Mouse (Mus musculus) heart, adult 2 months (tissue): Measurements from ENCODE around the gene Rbm8a2. TPM values are rescaled to one million over a fixed set of nuclear protein-coding genes. Genes with fewer than 3 reads are reported as not detected.
"Not testable (repeated sequence)": the region's sequence is repeated elsewhere in the genome, so short reads cannot be mapped to it uniquely, and the experiment has no call there.

Experiments
- DNase-seq, 2 experiments: peaks; one replicate each; pipeline ENCODE4 v3.0.0; 2021
- H3K27ac ChIP-seq: fragments of 200-600 bp; 2 replicates; pipeline ENCODE4 v1.8.1; 2022
- H3K27me3 ChIP-seq: fragments of 200-500 bp; 2 replicates; pipeline ENCODE4 v1.6.1; 2012; ENCODE audit warnings: mild to moderate bottlenecking, low read length, inconsistent platforms, mixed read lengths; ENCODE audit not compliant: control insufficient read depth, insufficient read depth
- H3K36me3 ChIP-seq: fragments of 200-500 bp; 2 replicates; pipeline ENCODE4 v1.6.1; 2012; ENCODE audit warnings: low read length, inconsistent platforms; ENCODE audit not compliant: control insufficient read depth, insufficient read depth
- H3K4me1 ChIP-seq: fragments of 200-500 bp; 2 replicates; pipeline ENCODE4 v1.6.1; 2011; ENCODE audit warnings: low read length; ENCODE audit not compliant: control insufficient read depth, insufficient read depth
- H3K4me3 ChIP-seq: fragments of 200-600 bp; 2 replicates; pipeline ENCODE4 v1.8.1; 2022
- H3K79me2 ChIP-seq: fragments of 200-500 bp; replicated peaks from 2 replicates; pipeline ENCODE4 v1.6.1; 2012; ENCODE audit warnings: mild to moderate bottlenecking, inconsistent platforms, low read length, moderate library complexity, mixed read lengths; ENCODE audit not compliant: control insufficient read depth, insufficient read depth
- H3K9ac ChIP-seq: fragments of 200-500 bp; 2 replicates; pipeline ENCODE4 v1.6.1; 2012; ENCODE audit warnings: low read depth, mild to moderate bottlenecking, control low read depth, inconsistent platforms, low read length, mixed read lengths
- CTCF ChIP-seq: fragments of 200-600 bp; IDR thresholded peaks from 2 replicates; pipeline ENCODE4 v1.8.1; 2022; ENCODE audit warnings: antibody characterized with exemption, mild to moderate bottlenecking, moderate library complexity
- EP300 ChIP-seq: fragments of 200-500 bp; IDR thresholded peaks from 2 replicates; pipeline ENCODE4 v1.6.1; 2011; ENCODE audit warnings: low read depth, low read length, control low read depth; ENCODE audit not compliant: insufficient read depth
- POLR2A ChIP-seq: fragments of 200-500 bp; IDR thresholded peaks from 2 replicates; pipeline ENCODE4 v1.6.1; 2011; ENCODE audit warnings: mild to moderate bottlenecking, low read depth, low read length, control low read depth; ENCODE audit not compliant: insufficient read depth
- WGBS: fragments of 180-500 bp; shearing (Covaris S2); methylation state at CpG from one replicate; pipeline ENCODE4 v1.1.7; 2018; 5-methylcytosine and 5-hydroxymethylcytosine counted together
- intact Hi-C: fragments of 180-260 bp; cut with DNase I; formaldehyde crosslinking; loops from one replicate; pipeline ENCODE4 v1.15.1; 2025
- long read RNA-seq: library from polyadenylated mRNA; stranded (forward); transcript quantifications from one replicate; pipeline ENCODE4 v2.0.0, GENCODE M21; 2021
- polyA plus RNA-seq: library from polyadenylated mRNA; depleted of rRNA; stranded (reverse); fragments of >200 nt; gene quantifications from 2 replicates; pipeline ENCODE4 v1.2.3, GENCODE M21; 2012; rRNA removed
- total RNA-seq, 2 experiments: library from RNA; stranded (reverse); gene quantifications; 2 replicates each; pipeline ENCODE4 v1.2.3; 2021

Gene Rbm8a2
- total RNA-seq (not detected), polyA plus RNA-seq (not detected in 2 replicates)
- long read RNA-seq = 0 reads

- H3K36me3 ChIP-seq, H3K79me2 ChIP-seq, intact Hi-C loops, H3K9ac ChIP-seq, H3K4me3 ChIP-seq, H3K27me3 ChIP-seq, H3K27ac ChIP-seq, H3K4me1 ChIP-seq, DNase-seq: not testable (repeated sequence)
- WGBS = 89% methylated on average over 7 of the region's 7 CpGs
Observed at GRCm38 (mm10) chr1:175979014-175979413, at the start of gene Rbm8a2. Gene Rbm8a2, minus strand, starts transcription at chr1:175979114.

- no peak for DNase-seq
- intact Hi-C loops = no loop called here
- Histone ChIP-seq H3K36me3 (no peaks in the 10 kb centered on the region), H3K79me2 (no peaks in the 10 kb centered on the region), H3K9ac (no peak overlapping the region), H3K4me1 (no peaks in the 10 kb centered on the region; the same call in 1 of the 2 replicates), H3K27ac (no peak overlapping the region), H3K4me3 (no peak overlapping the region), H3K27me3 (no peaks in the 10 kb centered on the region)
- TF ChIP-seq CTCF (no peak), POLR2A (no peak), EP300 (no peak)
- 76% methylated on average over 3 of the region's 3 CpGs for WGBS
Observed at GRCm38 (mm10) chr1:176028397-176028796, 49.5 kb upstream of the Rbm8a2 start.

- Histone ChIP-seq H3K27ac (no peak overlapping the region), H3K9ac (no peak overlapping the region), H3K27me3 (no peaks in the 10 kb centered on the region), H3K4me3 (no peak overlapping the region), H3K36me3 (no peaks in the 10 kb centered on the region), H3K4me1 (no peaks in the 10 kb centered on the region), H3K79me2 (no peaks in the 10 kb centered on the region)
- WGBS = 71% methylated on average over 1 of the region's 1 CpGs
- intact Hi-C loops = no loop called here
- TF ChIP-seq EP300 (no peak), POLR2A (no peak), CTCF (no peak)
- DNase-seq = no peak
Observed at GRCm38 (mm10) chr1:176024501-176024900, 45.6 kb upstream of the Rbm8a2 start.

GRCm38 (mm10) chr1:176018523-176018922, 39.6 kb upstream of the Rbm8a2 start:
- no peaks in the 10 kb centered on the region for H3K4me1 ChIP-seq
- no peak overlapping the region for H3K27ac ChIP-seq
- no peak overlapping the region for H3K4me3 ChIP-seq
- intact Hi-C loops = no loop called here
- DNase-seq = no peak
- TF ChIP-seq EP300 = no peak
- no peak for TF ChIP-seq POLR2A
- TF ChIP-seq CTCF = no peak
- H3K27me3 ChIP-seq = no peaks in the 10 kb centered on the region
- no peaks in the 10 kb centered on the region for H3K36me3 ChIP-seq
- no peak overlapping the region for H3K9ac ChIP-seq
- no peaks in the 10 kb centered on the region for H3K79me2 ChIP-seq
- WGBS = 94% methylated on average over 3 of the region's 3 CpGs

GRCm38 (mm10) chr1:176016076-176016475, 37.2 kb upstream of the Rbm8a2 start:
- no peak overlapping the region for H3K27ac ChIP-seq
- H3K27me3 ChIP-seq = no peaks in the 10 kb centered on the region
- no peaks in the 10 kb centered on the region for H3K79me2 ChIP-seq
- no peak overlapping the region for H3K4me3 ChIP-seq
- intact Hi-C loops = no loop called here
- H3K36me3 ChIP-seq = no peaks in the 10 kb centered on the region
- TF ChIP-seq EP300 (no peak), CTCF (no peak), POLR2A (no peak)
- no peak overlapping the region for H3K9ac ChIP-seq
- no peaks in the 10 kb centered on the region for H3K4me1 ChIP-seq
- WGBS = 61% methylated on average over 3 of the region's 3 CpGs
- DNase-seq = no peak

GRCm38 (mm10) chr1:176013497-176014268, 34.8 kb upstream of the Rbm8a2 start:
- Histone ChIP-seq H3K4me3 (no peak overlapping the region), H3K27me3 (no peaks in the 10 kb centered on the region), H3K79me2 (no peaks in the 10 kb centered on the region), H3K4me1 (no peaks in the 10 kb centered on the region), H3K27ac (no peak overlapping the region), H3K36me3 (no peaks in the 10 kb centered on the region), H3K9ac (no peak overlapping the region)
- DNase-seq = no peak
- TF ChIP-seq EP300 (no peak), CTCF (no peak), POLR2A (no peak)
- WGBS = 50% methylated on average over 3 of the region's 3 CpGs
- intact Hi-C loops = no loop called here
